Mouse (Mus musculus): ENCODE results near the gene Mrpl58.

DNA sequence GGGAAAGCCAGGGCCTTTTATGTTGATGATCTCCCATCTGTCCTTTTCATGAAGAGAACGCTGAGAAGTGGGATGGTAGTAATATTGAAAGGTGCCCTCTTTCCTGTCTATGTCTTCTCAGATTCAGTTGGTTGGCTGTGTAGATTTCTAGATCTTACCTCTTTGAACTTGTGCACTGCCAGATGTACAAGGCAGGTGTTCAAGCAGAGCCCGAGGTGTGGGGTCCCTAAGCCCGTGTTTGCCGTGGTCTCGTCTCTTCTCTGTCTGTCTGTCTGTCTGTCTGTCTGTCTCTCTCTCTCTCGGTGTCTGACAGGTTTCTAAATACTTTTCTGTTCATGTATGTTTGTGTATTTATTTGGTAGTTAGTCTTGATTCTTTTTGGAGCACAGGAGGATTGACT lies 22.1 kb downstream of the Mrpl58 start:
- TF ChIP-seq CTCF (IDR thresholded peaks at IDR 0.05; ENCODE audit: control insufficient read depth, insufficient read depth, insufficient read length) (no peak), USF1 (IDR thresholded peaks at IDR 0.05; ENCODE audit: low read depth) (no peak), CEBPB (IDR thresholded peaks at IDR 0.05; ENCODE audit: low read depth) (no peak)
